Comparison of ENCODE assay signal across 13 mouse cellular contexts in genomic region chr7:34745426-34745825, GRCm38 (mm10).
DNase-seq lines count a peak whose midpoint lies in the region; ATAC-seq lines count a peak whose summit lies in the region.
"Had no signal": no experiment of that assay in that cellular context is flagged by ENCODE, and none has a peak within 500 bp of the region (broad histone marks: within the 10 kb centered on the region; RNA-seq: fewer than 3 reads in every experiment).

No protein-coding gene starts in this region.

- no peaks in the 10 kb centered on the region for H3K27me3 ChIP-seq in forebrain, embryonic 15.5 days
- H3K27me3 ChIP-seq in forebrain, embryonic 10.5 days (ENCODE audit: poor library complexity, severe bottlenecking): no peaks in the 10 kb centered on the region

- H3K9me3 ChIP-seq in forebrain, embryonic 15.5 days: no peaks in the 10 kb centered on the region
- peaks cover 3% of the 10 kb centered on the region; the same call in 1 of the 2 replicates for H3K9me3 ChIP-seq in forebrain, embryonic 10.5 days

- H3K4me2 ChIP-seq in forebrain, embryonic 15.5 days (replicated peaks): no peak overlapping the region

- no peak overlapping the region for H3K9ac ChIP-seq in forebrain, embryonic 15.5 days (replicated peaks)

- DNase-seq in forebrain, embryonic 10.5 days (ENCODE audit: extremely low spot score, low spot score): no peak
- peak; percentile 48 for DNase-seq in kidney, postnatal 10 days
- DNase-seq in kidney, postnatal 36 days: no peak
- DNase-seq in forelimb bud, embryonic 11.5 days (ENCODE audit: low read depth, low spot score): peak; percentile 40
- peak; percentile 34 for DNase-seq in lung, postnatal 36 days
- no peak for DNase-seq in layer of hippocampus, adult 9-10 months (ENCODE audit: low spot score)
- DNase-seq: cerebellum, adult 11 months; embryo, embryonic 11 days; spleen, adult 18-20 months had no signal

- H3K27ac ChIP-seq in forebrain, embryonic 15.5 days (replicated peaks): no peak overlapping the region
- H3K27ac ChIP-seq in forebrain, embryonic 10.5 days: no peak overlapping the region

- 0 out of 2 replicates have a peak, but pooled peaks have one; percentile 32 for ATAC-seq in forebrain, embryonic 15.5 days (replicated peaks)
- no peak for ATAC-seq in CD4-positive, CD25-positive, alpha-beta regulatory T cell, adult 4 months
- ATAC-seq: inflammation-experienced regulatory T-cells, adult 6 months had no signal

- WGBS in forebrain, embryonic 15.5 days: 81% methylated on average over 9 of the region's 9 CpGs
- 81% methylated on average over 9 of the region's 9 CpGs for WGBS in forebrain, embryonic 10.5 days

- H3K4me3 ChIP-seq in forebrain, embryonic 15.5 days: no peak overlapping the region
- no peak overlapping the region for H3K4me3 ChIP-seq in forebrain, embryonic 10.5 days
- H3K4me3 ChIP-seq: myocyte had no signal

- H3K4me1 ChIP-seq in forebrain, embryonic 15.5 days: no peaks in the 10 kb centered on the region
- H3K4me1 ChIP-seq in forebrain, embryonic 10.5 days: peaks cover 34% of the 10 kb centered on the region

- H3K36me3 ChIP-seq in forebrain, embryonic 15.5 days: no peaks in the 10 kb centered on the region
- no peaks in the 10 kb centered on the region for H3K36me3 ChIP-seq in forebrain, embryonic 10.5 days (replicated peaks)

Comparison
In these comparisons a context has a peak if more than half of its experiments do, and no peak if none do; other contexts are left out.
1. DNase-seq: peak in kidney, postnatal 10 days (single experiment), forelimb bud, embryonic 11.5 days (single experiment) and lung, postnatal 36 days (single experiment); none in forebrain, embryonic 10.5 days (single experiment), kidney, postnatal 36 days (0 of 2) and layer of hippocampus, adult 9-10 months (single experiment).